13 mouse cellular contexts compared by ENCODE assay signal in the genomic region with DNA sequence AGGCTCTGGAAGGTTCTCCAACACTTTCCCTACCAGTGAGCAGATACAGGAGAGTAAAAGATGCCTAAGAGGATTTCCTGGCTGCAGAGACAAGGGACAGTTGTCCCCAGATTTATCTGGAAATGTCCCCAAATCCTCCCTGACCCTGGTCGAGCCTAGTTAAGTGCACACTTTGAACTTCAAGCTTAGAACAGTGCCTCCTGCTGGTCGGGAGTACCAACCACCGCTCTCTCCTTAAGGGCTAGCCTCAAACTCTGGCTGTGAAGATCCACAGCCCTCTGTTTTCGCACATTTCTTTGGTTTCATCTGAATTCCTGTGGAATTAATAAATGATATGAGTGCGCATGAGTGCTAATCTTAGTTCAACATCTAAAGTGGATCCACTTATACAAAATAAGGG.
DNase-seq lines count a peak whose midpoint lies in the region; ATAC-seq and TF ChIP-seq lines count a peak whose summit lies in the region.
"Had no signal": no experiment of that assay in that cellular context is flagged by ENCODE, and none has a peak within 500 bp of the region (broad histone marks: within the 10 kb centered on the region; RNA-seq: fewer than 3 reads in every experiment).

No protein-coding gene starts in this region.

- no peak for ATAC-seq in forebrain, embryonic 12.5 days (ENCODE audit: low FRiP score)
- ATAC-seq: hindbrain, embryonic 16.5 days; Patski had no signal

- H3K4me1 ChIP-seq in testis, adult 2 months (ENCODE audit: control insufficient read depth, insufficient read depth, low read length): no peaks in the 10 kb centered on the region; the same call in 1 of the 2 replicates
- H3K4me1 ChIP-seq in small intestine, adult 2 months (ENCODE audit: control insufficient read depth, insufficient read depth, insufficient read length, low read length): no peaks in the 10 kb centered on the region
- H3K4me1 ChIP-seq in forebrain, embryonic 12.5 days: peaks cover 8% of the 10 kb centered on the region
- H3K4me1 ChIP-seq: limb, embryonic 12.5 days had no signal

- TF ChIP-seq CTCF in testis, adult 2 months (IDR thresholded peaks at IDR 0.05; ENCODE audit: control insufficient read depth, insufficient read depth, insufficient replicate concordance, low read depth, low read length): peak; percentile 42; the same call in 1 of the 2 replicates
- peak; percentile 39; the same call in 1 of the 2 replicates for TF ChIP-seq CTCF in small intestine, adult 2 months (IDR thresholded peaks at IDR 0.05; ENCODE audit: extremely low read depth, insufficient read length, insufficient replicate concordance, low read depth, low read length)

- 76% methylated on average over 5 of the region's 5 CpGs for WGBS in small intestine, adult 2 months
- WGBS in forebrain, embryonic 12.5 days: 87% methylated on average over 5 of the region's 5 CpGs

- H3K4me3 ChIP-seq in testis, adult 2 months (ENCODE audit: control insufficient read depth, low read depth, low read length): no peak overlapping the region
- no peak overlapping the region for H3K4me3 ChIP-seq in small intestine, adult 2 months (ENCODE audit: low read depth, low read length)
- H3K4me3 ChIP-seq in forebrain, embryonic 12.5 days (replicated peaks): no peak overlapping the region
- H3K4me3 ChIP-seq: limb, embryonic 12.5 days had no signal

- TF ChIP-seq POLR2A in testis, adult 2 months (IDR thresholded peaks at IDR 0.05; ENCODE audit: control insufficient read depth, low read depth, low read length): no peak
- no peak for TF ChIP-seq POLR2A in small intestine, adult 2 months (IDR thresholded peaks at IDR 0.05; ENCODE audit: low read depth, low read length)

- no peak overlapping the region for H3K4me2 ChIP-seq in forebrain, embryonic 12.5 days
- H3K4me2 ChIP-seq: limb, embryonic 12.5 days had no signal

- H3K27me3 ChIP-seq in testis, adult 2 months (ENCODE audit: control insufficient read depth, insufficient read depth, low read length): no peaks in the 10 kb centered on the region
- no peaks in the 10 kb centered on the region for H3K27me3 ChIP-seq in small intestine, adult 2 months (ENCODE audit: control insufficient read depth, insufficient read depth, low read length)
- no peaks in the 10 kb centered on the region for H3K27me3 ChIP-seq in forebrain, embryonic 12.5 days
- H3K27me3 ChIP-seq: limb, embryonic 12.5 days had no signal

- peak; percentile 6 for DNase-seq in kidney, adult 18-20 months
- DNase-seq in kidney, adult 11 months: no peak
- no peak for DNase-seq in testis, postnatal 10 days (ENCODE audit: low spot score)
- peak; percentile 6 for DNase-seq in NIH3T3 (ENCODE audit: low read depth)
- DNase-seq in gastrocnemius, postnatal 4 days (ENCODE audit: low spot score in 2 of 2): no peak
- DNase-seq: cerebellum, adult 11 months; right cerebral cortex, postnatal 25 days had no signal

- no peaks in the 10 kb centered on the region for H3K36me3 ChIP-seq in testis, adult 2 months (ENCODE audit: control insufficient read depth, insufficient read depth, low read length)
- no peaks in the 10 kb centered on the region for H3K36me3 ChIP-seq in small intestine, adult 2 months (ENCODE audit: control insufficient read depth, insufficient read depth, low read length)
- H3K36me3 ChIP-seq in forebrain, embryonic 12.5 days (replicated peaks): no peaks in the 10 kb centered on the region
- H3K36me3 ChIP-seq: limb, embryonic 12.5 days had no signal

- no peak overlapping the region for H3K9ac ChIP-seq in forebrain, embryonic 12.5 days
- H3K9ac ChIP-seq: limb, embryonic 12.5 days had no signal

- no peak overlapping the region for H3K27ac ChIP-seq in testis, adult 2 months (ENCODE audit: control insufficient read depth, insufficient read depth, low read depth, low read length)
- no peak overlapping the region for H3K27ac ChIP-seq in small intestine, adult 2 months (ENCODE audit: insufficient read depth, low read depth, low read length)
- H3K27ac ChIP-seq in forebrain, embryonic 12.5 days: no peak overlapping the region
- H3K27ac ChIP-seq: limb, embryonic 12.5 days had no signal

- no peaks in the 10 kb centered on the region for H3K9me3 ChIP-seq in forebrain, embryonic 12.5 days
- H3K9me3 ChIP-seq: limb, embryonic 12.5 days had no signal

Comparison
In these comparisons a context has a peak if more than half of its experiments do, and no peak if none do; other contexts are left out.
1. DNase-seq: peak in kidney, adult 18-20 months (single experiment) and NIH3T3 (single experiment); none in kidney, adult 11 months (single experiment), testis, postnatal 10 days (single experiment) and gastrocnemius, postnatal 4 days (0 of 2).